Mouse (Mus musculus): ENCODE measurements around the gene Fgf13.

Fgf13 gene

GRCm38 (mm10) chrX:59567695-59568431 is at the start of gene Fgf13:
Gene Fgf13 (minus strand): TSS chrX:59568071.
- CTCF ChIA-PET: no interaction called here

- CTCF ChIA-PET: no interaction called here
Measured at GRCm38 (mm10) chrX:59606535-59606934, 38.7 kb upstream of the Fgf13 start.

DNA sequence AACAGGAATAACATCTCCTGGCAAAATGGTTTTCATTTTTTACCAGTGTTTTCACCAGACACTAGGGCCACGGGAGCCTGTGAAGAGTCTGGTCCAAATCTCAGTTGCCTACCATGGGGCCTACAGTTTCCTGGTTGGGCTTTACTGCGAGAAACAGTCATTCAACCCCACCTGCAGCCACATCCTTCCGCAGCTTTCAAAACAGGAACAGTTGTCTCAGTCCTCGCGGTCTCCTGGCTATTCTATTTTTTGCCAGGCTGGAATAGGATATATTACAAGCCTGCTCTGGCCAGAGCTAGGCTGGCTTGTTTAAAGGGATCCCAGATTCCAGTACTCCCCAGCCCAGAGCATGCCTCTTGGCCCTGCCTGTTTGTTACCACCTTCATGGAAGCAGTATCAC is 21.2 kb upstream of the Fgf13 start:
- CTCF ChIA-PET: interaction anchor here (0.6 kb wide), 1 partner anchor 24 kb away, joined by 3 read pairs; no protein-coding TSS in a partner anchor

GRCm38 (mm10) chrX:59585508-59586186 is 17.8 kb upstream of the Fgf13 start:
- CTCF ChIA-PET: no interaction called here

DNA sequence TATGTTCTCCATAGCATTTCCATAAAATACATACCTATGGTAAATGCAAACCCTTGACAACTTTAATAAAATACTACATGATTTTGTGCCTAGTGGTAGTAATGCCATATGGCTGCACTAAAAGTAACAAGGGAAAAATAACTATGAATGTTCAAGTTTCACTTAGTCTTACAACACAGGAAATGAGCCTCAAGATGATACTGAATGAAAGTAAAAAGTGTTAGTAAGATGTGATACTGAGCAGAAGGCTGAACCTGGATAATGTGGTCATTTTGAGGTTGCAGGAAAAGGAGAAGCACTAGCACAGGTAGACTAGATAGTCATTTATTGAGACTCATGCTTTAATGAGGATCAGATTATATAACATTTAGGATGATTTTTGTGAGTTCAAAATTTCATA is 16.2 kb upstream of the Fgf13 start:
- CTCF ChIA-PET: no interaction called here

- CTCF ChIA-PET: no interaction called here
Measured at GRCm38 (mm10) chrX:59566826-59567694, 811 bp downstream of the Fgf13 start.

DNA sequence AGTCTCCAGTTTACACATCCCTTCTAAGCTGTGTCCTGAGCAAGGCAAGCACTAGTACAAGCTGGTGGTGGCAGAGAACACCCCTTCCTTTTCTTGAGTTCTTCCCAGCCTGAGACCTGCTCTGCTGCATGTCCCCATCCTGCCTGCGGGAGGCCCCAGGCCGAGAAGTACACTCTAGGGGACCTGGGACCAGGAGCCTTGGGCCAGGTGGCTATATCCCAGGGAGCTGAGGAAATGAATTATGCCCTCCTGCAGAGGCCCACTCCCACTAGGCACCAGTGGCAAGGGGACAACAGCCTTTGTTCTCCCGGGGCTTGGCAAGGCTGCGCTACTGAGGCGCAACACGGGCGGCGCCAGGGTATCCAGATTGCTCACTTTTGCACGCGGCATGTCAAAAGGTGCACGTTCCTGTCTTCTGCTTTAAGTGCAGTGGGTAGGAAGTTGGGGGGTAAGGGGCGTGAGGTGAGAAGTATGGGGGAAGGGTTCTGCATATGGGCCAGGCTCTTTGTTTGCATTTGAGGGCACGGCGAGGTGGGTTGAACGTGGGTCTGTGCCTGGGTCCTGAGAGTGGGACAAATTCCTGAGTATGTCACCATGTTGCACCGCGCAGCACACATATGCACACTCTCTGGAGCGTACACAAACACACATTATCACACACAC is 1.7 kb downstream of the Fgf13 start:
- CTCF ChIA-PET: interaction anchor here (0.6 kb wide), 1 partner anchor 167 kb away, joined by 6 read pairs; no protein-coding TSS in a partner anchor

DNA sequence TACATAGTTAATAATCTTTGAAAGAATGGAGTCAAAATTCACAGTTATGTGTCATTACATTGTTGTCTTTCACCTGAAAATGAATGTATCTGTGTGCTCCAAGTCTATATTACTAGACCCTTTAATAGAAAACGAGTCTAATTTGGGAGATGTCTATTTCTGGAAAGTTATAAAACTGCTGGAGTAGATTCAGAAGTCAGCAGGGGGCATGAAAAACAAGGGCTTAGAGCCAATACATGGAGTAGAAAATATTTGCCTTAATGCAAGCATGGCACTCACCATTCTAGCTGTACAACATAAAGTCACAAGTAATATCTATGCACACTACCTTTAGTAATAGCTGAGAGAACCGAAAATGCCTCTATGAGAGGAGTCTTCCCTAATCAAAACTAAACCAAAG is 19.9 kb downstream of the Fgf13 start:
- CTCF ChIA-PET: no interaction called here

- CTCF ChIA-PET: no interaction called here
Measured at GRCm38 (mm10) chrX:59508273-59508672, 59.6 kb downstream of the Fgf13 start.

DNA sequence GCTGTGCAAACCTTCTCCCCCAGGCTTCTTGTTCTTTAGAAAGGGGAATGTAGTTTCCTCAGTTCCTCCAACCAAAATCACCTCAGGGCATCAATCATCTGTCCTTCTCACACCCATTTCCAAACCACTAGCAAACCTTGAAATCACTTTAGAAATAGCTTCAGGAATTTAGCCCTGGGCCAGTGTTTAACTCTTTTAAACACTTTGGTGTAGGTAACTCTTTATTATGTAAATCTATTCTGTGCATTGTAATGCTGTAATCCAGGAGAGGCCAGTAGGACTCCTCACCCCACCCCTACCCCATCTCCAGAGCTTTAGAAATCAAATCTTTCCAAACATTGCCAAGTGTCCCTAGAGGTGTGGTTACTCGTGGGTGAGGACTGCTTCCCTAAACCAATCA is 74.5 kb downstream of the Fgf13 start:
- CTCF ChIA-PET: no interaction called here

DNA sequence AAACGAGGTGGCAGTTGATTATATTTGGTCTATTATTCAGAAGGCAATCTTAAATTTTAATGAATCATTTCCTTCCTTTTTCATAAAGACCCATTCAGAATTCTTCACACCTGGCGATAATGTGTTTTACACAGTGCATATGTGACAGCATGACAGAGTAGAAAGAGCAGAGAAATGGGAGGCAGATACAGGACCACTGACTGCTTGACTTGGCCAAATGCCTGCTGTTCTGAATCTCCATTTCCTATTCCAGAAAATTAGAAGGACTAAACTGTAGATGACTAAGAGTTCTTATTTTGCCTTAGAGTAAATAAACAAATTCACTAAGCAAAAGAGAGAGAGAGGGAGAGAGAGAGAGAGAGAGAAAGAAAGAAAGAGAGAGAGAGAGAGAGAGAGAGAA is 82.4 kb downstream of the Fgf13 start:
- CTCF ChIA-PET: no interaction called here

GRCm38 (mm10) chrX:59402596-59403285 is 165.1 kb downstream of the Fgf13 start:
- CTCF ChIA-PET: no interaction called here

DNA sequence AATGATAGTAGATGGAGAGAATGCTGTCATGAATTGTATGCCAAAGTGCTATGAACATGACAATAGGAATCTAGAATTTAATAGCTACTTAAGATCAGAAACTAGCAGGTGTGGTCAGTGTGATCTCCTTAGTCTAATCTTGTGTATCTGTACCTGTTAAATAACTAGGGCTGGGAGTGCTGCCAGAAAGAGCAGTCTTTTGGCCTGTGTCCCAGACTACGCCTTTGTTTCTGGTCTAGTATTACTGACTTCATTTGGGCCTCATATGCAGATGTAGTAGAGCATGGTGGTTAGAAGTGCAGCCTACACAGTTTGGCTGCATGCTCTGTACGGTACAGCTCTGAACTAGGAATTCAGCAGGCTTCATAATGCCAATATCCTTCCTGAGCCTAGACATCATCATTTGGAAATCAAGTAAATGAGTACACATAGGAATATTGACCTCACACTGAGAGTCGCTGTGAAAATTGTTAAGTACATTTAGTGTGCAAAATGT is 276.9 kb downstream of the Fgf13 start:
- CTCF ChIA-PET: no interaction called here

GRCm38 (mm10) chrX:59251576-59251975 is 316.3 kb downstream of the Fgf13 start:
- CTCF ChIA-PET: no interaction called here

DNA sequence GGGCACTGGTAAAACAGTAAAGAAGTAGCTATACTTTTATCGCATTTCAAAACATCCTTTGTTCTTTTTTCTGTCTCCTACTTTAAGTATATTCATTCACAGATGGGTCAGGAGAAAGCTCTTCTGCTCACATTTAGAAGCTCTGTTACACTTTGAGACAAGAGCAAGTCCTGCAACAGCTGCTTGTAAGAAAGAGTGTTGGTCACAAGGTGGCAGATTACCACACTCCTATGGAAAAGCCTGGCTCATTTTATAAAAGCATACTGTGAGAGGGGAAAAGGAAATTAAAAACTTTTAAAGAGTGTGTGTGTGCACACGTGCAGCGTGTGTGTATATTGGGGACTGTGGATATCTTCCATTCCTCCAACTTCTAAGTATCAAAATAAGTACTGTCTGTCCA is 324.1 kb downstream of the Fgf13 start:
- CTCF ChIA-PET: interaction anchor here (0.6 kb wide), 1 partner anchor 1396 kb away, joined by 3 read pairs; no protein-coding TSS in a partner anchor

- CTCF ChIA-PET: interaction anchor here (0.6 kb wide), 1 partner anchor 1397 kb away, joined by 3 read pairs; no protein-coding TSS in a partner anchor
Measured at GRCm38 (mm10) chrX:59243176-59243575, 324.7 kb downstream of the Fgf13 start.

- CTCF ChIA-PET: no interaction called here
Measured at GRCm38 (mm10) chrX:59241460-59241747, 326.5 kb downstream of the Fgf13 start.

GRCm38 (mm10) chrX:59240683-59241459 is 327.0 kb downstream of the Fgf13 start:
- CTCF ChIA-PET: no interaction called here

DNA sequence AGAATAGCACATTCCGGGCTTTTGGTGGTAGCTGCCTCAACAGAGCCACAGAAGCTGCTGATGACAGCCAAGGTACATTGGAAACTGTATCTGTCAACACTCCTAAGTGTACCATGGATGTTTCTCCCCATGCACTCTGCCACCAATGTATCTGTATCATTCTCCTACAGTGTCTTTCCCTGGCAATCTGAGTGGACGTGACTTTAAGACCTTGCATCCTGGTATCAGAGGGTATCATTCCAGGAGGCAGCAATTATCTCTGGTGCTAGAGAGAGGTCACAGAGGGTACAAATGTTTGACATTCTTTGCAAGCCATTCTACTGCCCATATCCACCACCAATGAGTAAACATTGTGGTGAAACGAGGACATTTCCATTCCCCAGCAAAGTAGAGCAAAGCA is 347.2 kb downstream of the Fgf13 start:
- CTCF ChIA-PET: no interaction called here

DNA sequence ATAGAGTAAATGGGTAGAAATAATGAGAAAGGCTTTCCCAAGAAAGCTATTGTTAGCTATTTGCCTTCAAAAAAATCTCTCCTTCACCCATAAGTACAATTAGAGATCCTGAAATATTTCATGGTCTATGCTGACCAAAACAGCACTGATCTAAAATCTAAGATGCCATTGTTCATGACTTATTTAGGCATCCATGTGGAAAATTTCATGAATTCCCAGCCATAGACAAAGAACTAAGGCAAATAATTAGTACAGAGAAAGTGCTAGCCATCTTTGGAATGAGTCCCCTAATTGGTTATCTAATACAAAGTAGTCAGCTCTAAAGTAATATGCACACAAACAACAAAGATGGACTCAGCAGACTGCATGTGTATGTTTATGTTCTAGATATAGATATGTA is 366.7 kb downstream of the Fgf13 start:
- CTCF ChIA-PET: no interaction called here

GRCm38 (mm10) chrX:59194149-59194548 is 373.7 kb downstream of the Fgf13 start:
- CTCF ChIA-PET: no interaction called here

Data from spleen, embryonic (tissue).